Mouse (Mus musculus): ENCODE results near the gene Ube2g2. TPM values are rescaled to one million over a fixed set of nuclear protein-coding genes. Genes with fewer than 3 reads are reported as not detected.

The Ube2g2 gene
- polyA plus RNA-seq, 1 experiment: 35.5 TPM

DNA sequence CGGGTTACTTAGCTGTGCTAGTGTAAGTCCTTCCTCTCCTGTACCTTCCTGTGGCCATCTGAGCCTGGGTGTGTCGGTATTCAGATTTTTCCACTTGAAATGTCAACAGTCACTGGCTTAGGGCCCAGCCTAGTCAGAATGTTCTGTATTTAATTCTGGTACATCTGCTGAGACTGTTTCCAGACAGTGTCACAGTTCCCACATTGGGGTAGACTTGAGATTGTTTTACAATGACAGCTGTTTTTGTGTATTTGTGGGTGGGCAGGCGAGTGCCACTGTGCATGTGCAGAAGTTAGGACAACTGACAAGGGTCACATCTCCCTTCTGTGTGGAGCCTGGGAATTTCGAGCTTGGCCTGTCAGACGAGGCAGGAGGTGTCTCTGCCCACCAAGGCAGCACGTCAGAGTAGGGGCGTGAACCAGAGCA lies 2.5 kb downstream of the Ube2g2 start:
- Histone ChIP-seq H3K4me1 (ENCODE audit: control insufficient read depth, insufficient read depth, low read length) (peaks cover 8% of the 10 kb centered on the region), H3K27ac (ENCODE audit: control insufficient read depth, insufficient read depth, low read depth, low read length, poor library complexity) (0 out of 2 replicates have a peak overlapping the region, but pooled peaks have one; percentile 19)
- WGBS: 65% methylated on average over 7 of the region's 7 CpGs

DNA sequence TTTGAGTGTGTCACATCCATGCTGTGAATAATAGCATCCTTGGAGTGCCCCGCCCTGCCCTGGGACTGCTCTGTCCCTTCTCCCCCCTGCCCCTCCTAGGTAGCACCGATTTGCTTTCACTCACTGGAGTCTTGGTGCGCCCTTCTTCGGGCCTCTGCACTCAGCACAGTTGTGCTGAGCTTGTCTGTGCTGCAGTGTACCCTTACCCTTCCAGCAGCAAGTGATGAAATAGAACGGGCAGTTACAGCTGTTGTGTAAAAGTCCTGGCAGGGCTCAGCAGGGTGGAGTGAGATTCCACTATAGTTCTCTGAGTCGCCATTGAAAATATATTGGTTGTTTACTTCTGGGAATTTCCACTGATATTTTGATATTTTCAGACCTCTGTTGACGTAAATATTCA lies 4.0 kb downstream of the Ube2g2 start:
- TF ChIP-seq CTCF (IDR thresholded peaks at IDR 0.05; ENCODE audit: control insufficient read depth, insufficient read depth, low read length) (no peak), POLR2A (IDR thresholded peaks at IDR 0.05; ENCODE audit: borderline replicate concordance, control insufficient read depth, low read depth, low read length) (no peak)
- H3K4me1 ChIP-seq (ENCODE audit: control insufficient read depth, insufficient read depth, low read length): peaks cover 10% of the 10 kb centered on the region
- 52% methylated on average over 7 of the region's 7 CpGs for WGBS
- H3K4me3 ChIP-seq (replicated peaks; ENCODE audit: control insufficient read depth, low read depth, low read length): no peak overlapping the region
- H3K27ac ChIP-seq (ENCODE audit: control insufficient read depth, insufficient read depth, low read depth, low read length, poor library complexity): peak overlapping the region; percentile 58; the same call in 1 of the 2 replicates

More for the DNA sequence above, 2.5 kb downstream of the Ube2g2 start:
- H3K4me3 ChIP-seq (replicated peaks; ENCODE audit: control insufficient read depth, low read depth, low read length): no peak overlapping the region
- TF ChIP-seq POLR2A (IDR thresholded peaks at IDR 0.05; ENCODE audit: borderline replicate concordance, control insufficient read depth, low read depth, low read length) (no peak), CTCF (IDR thresholded peaks at IDR 0.05; ENCODE audit: control insufficient read depth, insufficient read depth, low read length) (no peak; the same call in 1 of the 2 replicates)

DNA sequence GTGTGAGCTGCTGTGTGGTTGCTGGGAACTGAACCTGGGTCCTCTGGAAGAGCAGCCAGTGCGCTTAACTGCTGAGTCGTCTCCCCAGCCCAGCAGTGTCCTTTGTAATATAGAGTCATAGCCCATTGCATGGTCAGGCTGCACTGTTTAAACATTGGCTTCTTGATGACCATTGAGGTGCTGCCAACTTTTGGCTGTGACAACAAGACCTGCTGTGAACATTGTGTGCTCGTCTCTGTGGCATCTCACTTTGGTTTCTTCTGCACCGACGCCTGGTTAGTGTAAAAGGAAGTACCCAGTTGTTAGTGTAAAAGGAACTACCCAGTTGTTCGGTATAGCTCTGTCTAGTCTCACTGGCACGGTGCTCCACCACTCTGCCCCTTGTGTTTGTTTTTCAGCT lies 4.5 kb downstream of the Ube2g2 start:
- TF ChIP-seq CTCF (IDR thresholded peaks at IDR 0.05; ENCODE audit: control insufficient read depth, insufficient read depth, low read length): no peak
- 0 out of 2 replicates have a peak, but pooled peaks have one; percentile 12 for TF ChIP-seq POLR2A (IDR thresholded peaks at IDR 0.05; ENCODE audit: borderline replicate concordance, control insufficient read depth, low read depth, low read length)
- 22% methylated on average over 7 of the region's 7 CpGs for WGBS
- Histone ChIP-seq H3K4me3 (replicated peaks; ENCODE audit: control insufficient read depth, low read depth, low read length) (no peak overlapping the region), H3K4me1 (ENCODE audit: control insufficient read depth, insufficient read depth, low read length) (peaks cover 10% of the 10 kb centered on the region), H3K27ac (ENCODE audit: control insufficient read depth, insufficient read depth, low read depth, low read length, poor library complexity) (peak overlapping the region; percentile 76)

- Histone ChIP-seq H3K4me3 (replicated peaks; ENCODE audit: control insufficient read depth, low read depth, low read length) (no peak overlapping the region), H3K4me1 (ENCODE audit: control insufficient read depth, insufficient read depth, low read length) (peaks cover 10% of the 10 kb centered on the region), H3K27ac (ENCODE audit: control insufficient read depth, insufficient read depth, low read depth, low read length, poor library complexity) (no peak overlapping the region)
- WGBS: 35% methylated on average over 2 of the region's 2 CpGs
- TF ChIP-seq CTCF (IDR thresholded peaks at IDR 0.05; ENCODE audit: control insufficient read depth, insufficient read depth, low read length) (peak; percentile 100), POLR2A (IDR thresholded peaks at IDR 0.05; ENCODE audit: borderline replicate concordance, control insufficient read depth, low read depth, low read length) (no peak)
Observed at GRCm38 (mm10) chr10:77627497-77627896, 5.4 kb downstream of the Ube2g2 start.

DNA sequence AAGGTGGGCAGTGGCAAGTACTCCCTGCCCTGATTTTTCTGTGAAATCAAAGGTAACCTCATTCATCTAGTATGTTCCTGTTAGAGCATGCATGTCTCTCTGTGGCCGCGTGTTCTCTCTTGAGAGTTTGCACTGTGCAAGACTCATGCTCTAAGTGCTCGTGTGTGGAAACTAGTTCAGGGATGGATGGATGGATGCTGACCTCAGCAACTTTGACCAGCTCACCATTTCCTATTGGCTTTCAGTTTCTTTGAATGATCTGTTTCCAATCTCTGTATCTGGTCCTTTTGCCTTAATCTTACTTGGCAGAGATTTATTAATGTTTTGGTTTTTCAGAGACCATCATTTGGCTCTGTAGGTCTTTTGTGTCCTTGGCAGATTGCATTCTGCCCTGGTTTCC lies 7.1 kb downstream of the Ube2g2 start:
- peaks cover 13% of the 10 kb centered on the region for H3K4me1 ChIP-seq (ENCODE audit: control insufficient read depth, insufficient read depth, low read length)
- no peak overlapping the region for H3K4me3 ChIP-seq (replicated peaks; ENCODE audit: control insufficient read depth, low read depth, low read length)
- 75% methylated on average over 3 of the region's 3 CpGs for whole genome bisulfite sequencing
- TF ChIP-seq CTCF (IDR thresholded peaks at IDR 0.05; ENCODE audit: control insufficient read depth, insufficient read depth, low read length) (no peak), POLR2A (IDR thresholded peaks at IDR 0.05; ENCODE audit: borderline replicate concordance, control insufficient read depth, low read depth, low read length) (no peak)
- no peak overlapping the region for H3K27ac ChIP-seq (ENCODE audit: control insufficient read depth, insufficient read depth, low read depth, low read length, poor library complexity)

DNA sequence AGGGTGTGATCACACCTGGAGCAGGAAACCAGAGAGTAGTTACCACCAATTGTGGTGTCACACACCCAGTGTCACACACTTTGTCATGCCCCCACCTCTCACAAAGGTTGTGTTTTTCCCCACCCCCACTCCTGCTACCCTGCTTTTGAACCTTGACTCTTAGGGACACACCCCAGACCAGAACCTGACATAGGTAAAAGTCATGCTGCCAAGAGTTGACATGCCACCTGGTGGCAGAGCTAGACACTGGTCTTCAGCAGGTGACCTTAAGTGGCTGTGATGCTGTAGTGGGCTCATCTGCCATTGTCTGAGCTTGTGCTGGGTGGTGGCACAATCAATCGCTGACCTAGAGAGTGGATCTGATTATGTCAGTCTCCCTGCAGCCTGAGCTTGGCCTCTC lies 7.9 kb downstream of the Ube2g2 start:
- 84% methylated on average over 1 of the region's 1 CpGs for WGBS
- no peak overlapping the region for H3K27ac ChIP-seq (ENCODE audit: control insufficient read depth, insufficient read depth, low read depth, low read length, poor library complexity)
- H3K4me3 ChIP-seq (replicated peaks; ENCODE audit: control insufficient read depth, low read depth, low read length): no peak overlapping the region
- TF ChIP-seq CTCF (IDR thresholded peaks at IDR 0.05; ENCODE audit: control insufficient read depth, insufficient read depth, low read length): peak; percentile 38
- TF ChIP-seq POLR2A (IDR thresholded peaks at IDR 0.05; ENCODE audit: borderline replicate concordance, control insufficient read depth, low read depth, low read length): no peak
- H3K4me1 ChIP-seq (ENCODE audit: control insufficient read depth, insufficient read depth, low read length): peaks cover 12% of the 10 kb centered on the region

DNA sequence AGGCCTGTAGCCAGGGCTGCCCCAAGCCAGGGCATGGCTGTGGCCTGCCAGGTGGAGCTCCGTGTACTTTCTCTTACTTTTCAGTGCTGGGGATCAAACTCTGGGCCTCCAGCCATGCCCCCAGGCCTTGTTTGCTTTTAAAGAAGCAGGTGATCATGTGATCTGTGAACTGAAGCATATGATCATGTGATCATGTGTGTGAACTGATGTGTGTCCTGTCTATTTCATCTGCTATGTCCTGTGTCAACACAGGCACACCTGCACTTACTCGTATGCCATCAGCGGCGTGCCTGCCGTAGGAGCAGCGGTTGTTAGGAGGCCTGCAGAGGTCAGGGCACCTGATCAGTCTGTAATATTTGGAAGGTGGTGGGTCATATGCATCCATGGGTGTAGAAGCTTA lies 11.9 kb downstream of the Ube2g2 start:
- H3K4me1 ChIP-seq (ENCODE audit: control insufficient read depth, insufficient read depth, low read length): peaks cover 9% of the 10 kb centered on the region

GRCm38 (mm10) chr10:77634452-77635231 lies 12.6 kb downstream of the Ube2g2 start:
- no peak overlapping the region for H3K4me3 ChIP-seq (replicated peaks; ENCODE audit: control insufficient read depth, low read depth, low read length)
- H3K4me1 ChIP-seq (ENCODE audit: control insufficient read depth, insufficient read depth, low read length): peaks cover 9% of the 10 kb centered on the region
- peak overlapping the region; percentile 54; the same call in 1 of the 2 replicates for H3K27ac ChIP-seq (ENCODE audit: control insufficient read depth, insufficient read depth, low read depth, low read length, poor library complexity)
- TF ChIP-seq POLR2A (IDR thresholded peaks at IDR 0.05; ENCODE audit: borderline replicate concordance, control insufficient read depth, low read depth, low read length) (no peak), CTCF (IDR thresholded peaks at IDR 0.05; ENCODE audit: control insufficient read depth, insufficient read depth, low read length) (no peak)
- WGBS: 37% methylated on average over 13 of the region's 13 CpGs

More for the DNA sequence above, 11.9 kb downstream of the Ube2g2 start:
- TF ChIP-seq CTCF (IDR thresholded peaks at IDR 0.05; ENCODE audit: control insufficient read depth, insufficient read depth, low read length) (no peak), POLR2A (IDR thresholded peaks at IDR 0.05; ENCODE audit: borderline replicate concordance, control insufficient read depth, low read depth, low read length) (no peak)
- H3K4me3 ChIP-seq (replicated peaks; ENCODE audit: control insufficient read depth, low read depth, low read length): no peak overlapping the region
- H3K27ac ChIP-seq (ENCODE audit: control insufficient read depth, insufficient read depth, low read depth, low read length, poor library complexity): peak overlapping the region; percentile 57; the same call in 1 of the 2 replicates
- WGBS: 70% methylated on average over 6 of the region's 6 CpGs
